Mouse (Mus musculus) heart, postnatal 0 days (tissue): ENCODE data around the gene Unc5cl. TPM values are rescaled to one million over a fixed set of nuclear protein-coding genes. Genes with fewer than 3 reads are reported as not detected.

ENCODE experiments used
- ATAC-seq: fragments of 200-750 bp; cut with Nextera tagmentation; 2 replicates; pipeline ENCODE4 v1.8.0; 2017; ENCODE audit warnings: low read depth, moderate number of reproducible peaks, moderate library complexity; ENCODE audit not compliant: insufficient read depth
- DNase-seq: peaks from one replicate; pipeline ENCODE4 v3.0.0-alpha.2; 2016; ENCODE audit warnings: low spot score
- H3K27ac ChIP-seq: fragments of 300-500 bp; sonication (generic); 2 replicates; pipeline ENCODE4 v1.5.1; 2014; ENCODE audit warnings: low read depth, mild to moderate bottlenecking
- H3K27me3 ChIP-seq: fragments of 300-500 bp; sonication (generic); 2 replicates; pipeline ENCODE4 v1.6.1; 2014; ENCODE audit warnings: low read length, mixed read lengths; ENCODE audit not compliant: control insufficient read depth, insufficient read depth
- H3K36me3 ChIP-seq: fragments of 300-500 bp; sonication (generic); replicated peaks from 2 replicates; pipeline ENCODE4 v1.6.1; 2014; ENCODE audit warnings: low read length, mixed read lengths; ENCODE audit not compliant: control insufficient read depth, insufficient read depth
- H3K4me1 ChIP-seq: fragments of 300-500 bp; sonication (generic); 2 replicates; pipeline ENCODE4 v1.6.1; 2014; ENCODE audit warnings: antibody characterized with exemption; ENCODE audit not compliant: control insufficient read depth, insufficient read depth
- H3K4me2 ChIP-seq: fragments of 300-500 bp; sonication (generic); 2 replicates; pipeline ENCODE4 v1.6.1; 2014; ENCODE audit warnings: low read depth, mild to moderate bottlenecking, low read length, moderate library complexity
- H3K4me3 ChIP-seq: fragments of 300-500 bp; sonication (generic); 2 replicates; pipeline ENCODE4 v1.5.1; 2014; ENCODE audit warnings: low read depth, low read length
- H3K9ac ChIP-seq: fragments of 300-500 bp; sonication (generic); replicated peaks from 2 replicates; pipeline ENCODE4 v1.6.1; 2014; ENCODE audit warnings: low read depth, low read length, mixed read lengths
- H3K9me3 ChIP-seq: fragments of 300-500 bp; sonication (generic); replicated peaks from 2 replicates; pipeline ENCODE4 v1.6.1; 2016; ENCODE audit warnings: low read length; ENCODE audit not compliant: control insufficient read depth
- CTCF ChIP-seq: IDR thresholded peaks from 2 replicates; pipeline ENCODE4 v1.5.1; 2016; ENCODE audit warnings: antibody characterized with exemption, control low read depth, low read depth
- EP300 ChIP-seq: IDR thresholded peaks from 2 replicates; pipeline ENCODE4 v1.6.1; 2016; ENCODE audit warnings: antibody characterized with exemption, low read depth
- WGBS: fragments of 180-500 bp; shearing (Covaris S2); extraction: QIAGEN DNeasy Blood & Tissue Kit; methylation state at CpG from one replicate; pipeline ENCODE4 v1.1.7; 2014; 5-methylcytosine and 5-hydroxymethylcytosine counted together
- polyA plus RNA-seq: library from polyadenylated mRNA; unstranded; fragments of >200 nt; fragmentation: Nextera tagmentation; extraction: Ambion mirVana; gene quantifications from 2 replicates; pipeline ENCODE4 v1.2.1, GENCODE M21; 2015
- total RNA-seq: library from RNA; depleted of rRNA; stranded (reverse); fragments of >200 nt; gene quantifications from 2 replicates; pipeline ENCODE4 v1.2.3, GENCODE M21; 2014; ENCODE audit warnings: low replicate concordance

The Unc5cl gene
- total and polyA plus RNA-seq, 2 experiments from 2014 or later: not detected

- Histone ChIP-seq H3K4me1 (no peaks in the 10 kb centered on the region), H3K9me3 (no peaks in the 10 kb centered on the region), H3K27me3 (no peaks in the 10 kb centered on the region), H3K27ac (no peak overlapping the region), H3K4me3 (no peak overlapping the region), H3K4me2 (no peak overlapping the region), H3K36me3 (no peaks in the 10 kb centered on the region), H3K9ac (no peak overlapping the region)
- TF ChIP-seq CTCF (no peak), EP300 (no peak)
- no peak for DNase-seq
- ATAC-seq: no peak
- WGBS: 25% methylated on average over 9 of the region's 9 CpGs
Observed at GRCm38 (mm10) chr17:48556223-48556962, 101.7 kb downstream of the Unc5cl start.

GRCm38 (mm10) chr17:48557823-48558715 lies 103.4 kb downstream of the Unc5cl start:
- Histone ChIP-seq H3K9me3 (no peaks in the 10 kb centered on the region), H3K9ac (no peak overlapping the region), H3K36me3 (no peaks in the 10 kb centered on the region), H3K27me3 (no peaks in the 10 kb centered on the region), H3K4me3 (no peak overlapping the region), H3K4me2 (no peak overlapping the region), H3K27ac (no peak overlapping the region), H3K4me1 (no peaks in the 10 kb centered on the region)
- DNase-seq (no peak), ATAC-seq (no peak)
- 73% methylated on average over 7 of the region's 7 CpGs for WGBS
- TF ChIP-seq EP300: no peak

- 89% methylated on average over 8 of the region's 8 CpGs for WGBS
- DNase-seq: no peak
- no peaks in the 10 kb centered on the region for H3K4me1 ChIP-seq
- H3K27me3 ChIP-seq: no peaks in the 10 kb centered on the region
- H3K9me3 ChIP-seq: no peaks in the 10 kb centered on the region
- H3K36me3 ChIP-seq: no peaks in the 10 kb centered on the region
- no peak overlapping the region for H3K9ac ChIP-seq
- TF ChIP-seq EP300 (no peak), CTCF (no peak)
- no peak overlapping the region for H3K4me3 ChIP-seq
- H3K27ac ChIP-seq: no peak overlapping the region
- no peak for ATAC-seq
- no peak overlapping the region for H3K4me2 ChIP-seq
Observed at GRCm38 (mm10) chr17:48564931-48565330, 110.2 kb downstream of the Unc5cl start.

GRCm38 (mm10) chr17:48569656-48570055 lies 115.0 kb downstream of the Unc5cl start:
- ATAC-seq (no peak), DNase-seq (no peak)
- no peaks in the 10 kb centered on the region for H3K36me3 ChIP-seq
- no peaks in the 10 kb centered on the region for H3K9me3 ChIP-seq
- TF ChIP-seq EP300: no peak
- no peak for TF ChIP-seq CTCF
- no peak overlapping the region for H3K27ac ChIP-seq
- no peak overlapping the region for H3K4me2 ChIP-seq
- 67% methylated on average over 4 of the region's 4 CpGs for WGBS
- no peaks in the 10 kb centered on the region for H3K4me1 ChIP-seq
- H3K9ac ChIP-seq: no peak overlapping the region
- no peaks in the 10 kb centered on the region for H3K27me3 ChIP-seq
- H3K4me3 ChIP-seq: no peak overlapping the region

- WGBS: 39% methylated on average over 5 of the region's 5 CpGs
Observed at GRCm38 (mm10) chr17:48581153-48581552, 126.5 kb downstream of the Unc5cl start.

More at GRCm38 (mm10) chr17:48581153-48581552, 126.5 kb downstream of the Unc5cl start:
- no peak overlapping the region for H3K4me3 ChIP-seq
- no peak for TF ChIP-seq EP300
- no peak for TF ChIP-seq CTCF
- H3K27ac ChIP-seq: no peak overlapping the region
- no peaks in the 10 kb centered on the region for H3K9me3 ChIP-seq
- H3K9ac ChIP-seq: no peak overlapping the region
- ATAC-seq (no peak), DNase-seq (no peak)
- H3K36me3 ChIP-seq: no peaks in the 10 kb centered on the region
- H3K4me1 ChIP-seq: peaks cover 10% of the 10 kb centered on the region; the same call in 1 of the 2 replicates
- no peak overlapping the region for H3K4me2 ChIP-seq
- no peaks in the 10 kb centered on the region for H3K27me3 ChIP-seq
